Mouse (Mus musculus) gastrocnemius, adult 2 months (tissue): ENCODE results near the gene Nlrc5. TPM values are rescaled to one million over a fixed set of nuclear protein-coding genes. Genes with fewer than 3 reads are reported as not detected.

Experiments
- DNase-seq: peaks from one replicate; pipeline ENCODE4 v3.0.0; 2022
- H3K27ac ChIP-seq: fragments of 200-600 bp; 2 replicates; pipeline ENCODE4 v1.8.1; 2022; ENCODE audit warnings: mild to moderate bottlenecking
- H3K4me3 ChIP-seq: fragments of 200-600 bp; 2 replicates; pipeline ENCODE4 v1.8.1; 2022; ENCODE audit warnings: mild to moderate bottlenecking, moderate library complexity
- CTCF ChIP-seq: fragments of 200-600 bp; IDR thresholded peaks from 2 replicates; pipeline ENCODE4 v1.8.1; 2022; ENCODE audit warnings: antibody characterized with exemption, mild to moderate bottlenecking, moderate library complexity
- intact Hi-C: fragments of 180-260 bp; cut with DNase I; formaldehyde crosslinking; loops from one replicate; pipeline ENCODE4 v1.15.1; 2025
- long read RNA-seq, 2 experiments: library from polyadenylated mRNA; stranded (forward); transcript quantifications; one replicate each; pipeline ENCODE4 v2.0.0; 2021
- total RNA-seq, 2 experiments: library from RNA; stranded (reverse); gene quantifications; 2 replicates each; pipeline ENCODE4 v1.2.3; 2021

The Nlrc5 gene
- 1 to 10 TPM in 1 of 2 experiments, under 1 TPM in 1; 0.43 to 1.1 TPM for total RNA-seq
- long read RNA-seq, experiment 1: 0 reads
- long read RNA-seq, experiment 2, full-length matches to known transcripts: 1 of 1 reads
- long read RNA-seq, experiment 2, partial matches to known transcripts: 0 of 1 reads
- long read RNA-seq, experiment 2, other reads (novel, unspliced or antisense): 0 of 1 reads

DNA sequence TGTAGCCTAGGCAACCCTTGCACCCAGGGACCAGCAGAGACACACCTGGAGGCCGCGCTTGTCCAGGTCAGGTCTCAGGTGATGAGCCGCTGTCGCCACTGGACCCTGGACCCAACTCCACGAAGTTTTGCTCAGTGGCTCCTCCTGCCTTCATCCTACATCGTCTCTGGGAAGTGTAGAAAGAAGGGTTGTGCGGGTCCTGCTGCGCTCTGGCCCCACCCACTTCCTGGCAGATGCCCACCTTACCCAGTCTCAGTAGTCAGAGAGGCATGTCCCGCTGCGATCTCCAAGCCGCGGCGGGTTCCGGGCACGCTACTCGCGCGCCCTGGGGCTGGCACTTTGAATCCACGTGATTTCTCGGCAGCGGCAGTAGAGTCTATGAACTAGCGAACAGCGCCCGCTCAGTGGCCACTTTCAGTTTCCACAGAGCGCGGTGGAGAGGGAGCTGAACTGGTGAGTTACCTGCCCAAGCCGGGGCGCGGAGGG is at the start of gene Nlrc5:
Gene Nlrc5, plus strand, starts transcription at position 376 of the 486 bp plus-strand sequence.
- intact Hi-C loops: no loop called here
- Histone ChIP-seq H3K27ac (peak within 1 kb of the TSS; percentile 67), H3K4me3 (peak within 1 kb of the TSS; percentile 78)
- peak; percentile 82 for DNase-seq
- TF ChIP-seq CTCF: peak; percentile 37

DNA sequence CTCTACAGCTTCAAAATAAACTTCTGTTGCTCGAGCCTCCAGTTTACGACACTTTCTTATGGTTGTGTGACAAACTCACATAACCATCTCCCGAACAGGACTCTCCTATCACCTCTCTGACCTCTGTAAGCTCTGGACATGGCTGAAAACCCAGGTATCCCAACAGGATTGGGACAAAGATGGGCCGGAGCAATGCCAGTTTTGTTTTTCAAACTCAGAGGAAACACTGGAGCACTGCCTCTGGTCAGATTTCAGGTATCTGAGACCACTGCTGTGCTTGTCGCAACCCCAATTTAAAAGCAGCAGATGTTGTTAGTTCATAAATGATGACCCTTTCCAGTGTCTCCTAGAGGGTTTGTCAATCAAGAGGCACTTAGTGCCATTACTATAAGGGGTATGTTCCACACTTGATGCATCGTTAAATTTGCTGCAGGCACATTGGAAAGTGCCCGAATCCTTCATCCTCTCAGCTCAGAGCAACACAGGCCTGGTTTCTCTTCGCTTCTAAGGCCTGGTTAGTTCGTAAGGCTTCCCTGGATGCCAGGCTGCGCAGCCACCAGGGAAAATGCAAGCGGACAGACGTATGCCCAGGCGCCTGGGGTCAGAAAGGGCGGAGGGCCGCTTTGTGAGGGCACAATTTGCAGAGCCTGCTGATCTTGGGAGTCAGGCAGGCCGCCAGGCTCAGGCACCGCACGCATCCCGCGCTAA is 48.5 kb upstream of the Nlrc5 start:
- H3K27ac ChIP-seq: peak overlapping the region; percentile 96
- peak overlapping the region; percentile 77 for H3K4me3 ChIP-seq
- no peak for TF ChIP-seq CTCF
- intact Hi-C loops: loop anchor here (2.0 kb wide), 1 partner anchor 21 kb away; no protein-coding TSS in a partner anchor
- DNase-seq: peak; percentile 35

DNA sequence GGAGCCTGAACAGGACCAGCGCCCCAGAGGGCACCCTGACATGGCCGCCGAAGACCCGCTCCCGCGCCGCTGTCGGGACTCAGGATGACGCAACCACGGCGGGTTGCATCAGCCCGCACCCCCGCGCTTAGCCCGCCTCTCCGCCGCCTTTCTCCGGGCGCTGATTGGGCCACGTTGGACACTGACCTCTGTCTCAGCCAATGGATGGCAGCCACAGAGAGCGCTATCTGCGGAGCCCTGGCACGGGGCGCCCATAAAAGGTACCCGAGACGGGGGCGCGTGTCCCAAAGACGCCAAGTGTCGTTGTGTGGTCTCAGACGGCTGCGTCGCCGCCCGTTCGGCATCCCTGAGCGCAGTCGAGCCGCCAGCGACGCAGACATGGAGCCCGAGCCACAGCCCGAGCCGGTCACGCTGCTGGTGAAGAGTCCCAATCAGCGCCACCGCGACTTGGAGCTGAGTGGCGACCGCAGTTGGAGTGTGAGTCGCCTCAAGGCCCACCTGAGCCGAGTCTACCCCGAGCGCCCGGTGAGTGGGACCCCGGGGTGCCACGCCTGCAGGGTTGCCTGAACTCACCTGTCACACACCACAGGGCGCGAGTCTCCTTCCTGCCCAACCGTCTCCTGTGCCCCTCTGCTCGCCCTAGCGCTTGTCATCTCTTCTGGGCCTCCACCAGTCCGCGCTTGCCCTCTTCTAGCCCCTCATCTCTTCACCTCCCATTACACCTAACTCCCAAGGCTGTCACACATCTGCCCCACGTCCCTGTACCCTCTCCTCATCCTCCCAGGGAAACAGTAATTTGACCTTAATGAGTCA is 47.7 kb upstream of the Nlrc5 start, which contains the start of gene Herpud1:
Gene Herpud1, plus strand, starts transcription at position 225 of the 813 bp plus-strand sequence.
- intact Hi-C loops: no loop called here
- peak within 1 kb of the TSS; percentile 77 for H3K4me3 ChIP-seq
- no peak for TF ChIP-seq CTCF
- DNase-seq: peak; percentile 99
- peak within 1 kb of the TSS; percentile 96 for H3K27ac ChIP-seq

DNA sequence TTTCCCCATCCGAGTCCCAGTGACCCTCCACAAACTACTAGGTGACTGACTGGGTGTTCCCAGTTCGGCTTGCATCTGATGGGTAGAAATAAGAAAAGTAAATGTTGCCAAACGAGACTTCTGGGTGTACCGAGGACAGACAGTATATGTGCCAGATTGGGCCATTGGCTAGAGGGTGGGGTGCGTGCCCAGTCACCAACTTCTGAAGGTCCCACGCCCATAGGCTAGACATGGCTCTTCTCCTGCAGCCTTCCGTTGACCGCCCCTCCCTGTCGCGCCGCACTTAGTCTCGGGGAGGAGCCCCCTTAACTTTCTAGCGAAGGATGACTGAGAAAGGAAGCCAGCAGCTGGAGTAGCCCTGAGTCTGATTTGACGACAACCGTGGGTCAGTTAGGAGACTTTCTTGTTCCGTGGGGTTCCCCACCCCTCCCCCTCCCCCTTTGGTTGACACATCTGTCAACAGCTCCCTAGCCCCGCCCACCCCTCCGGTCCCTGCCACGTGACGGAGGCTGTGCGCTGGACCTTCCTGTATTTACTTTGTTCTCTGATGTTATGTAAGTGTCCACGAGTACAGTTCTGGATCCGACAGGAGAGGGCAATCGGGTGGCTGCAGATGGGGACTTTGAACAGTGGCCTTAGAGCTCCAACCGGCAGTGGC is 47.0 kb upstream of the Nlrc5 start:
- H3K4me3 ChIP-seq: peak overlapping the region; percentile 77
- intact Hi-C loops: no loop called here
- peak; percentile 91 for DNase-seq
- no peak for TF ChIP-seq CTCF
- peak overlapping the region; percentile 96 for H3K27ac ChIP-seq

DNA sequence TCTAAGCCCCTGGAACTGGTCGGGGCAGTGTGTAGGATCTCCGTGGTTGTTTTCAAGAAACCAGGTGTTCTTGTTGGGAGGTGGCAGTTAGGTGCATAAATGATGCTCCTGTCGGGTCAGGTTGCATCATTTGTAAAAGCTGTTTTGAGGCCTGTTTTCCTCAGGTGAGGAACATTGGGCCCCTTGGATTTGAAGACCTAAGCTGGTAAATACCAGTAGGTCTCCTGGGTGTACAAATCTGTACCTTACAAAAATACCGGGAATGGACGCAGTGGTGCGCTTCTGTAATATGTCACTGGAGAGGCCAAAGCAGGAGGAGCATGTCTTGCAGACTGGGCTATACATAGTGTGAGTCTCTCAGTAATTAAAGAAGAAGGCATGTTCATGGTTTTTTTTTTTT is 46.4 kb upstream of the Nlrc5 start:
- H3K27ac ChIP-seq: peak overlapping the region; percentile 96
- intact Hi-C loops: no loop called here
- no peak for DNase-seq
- H3K4me3 ChIP-seq: peak overlapping the region; percentile 77
- TF ChIP-seq CTCF: no peak

DNA sequence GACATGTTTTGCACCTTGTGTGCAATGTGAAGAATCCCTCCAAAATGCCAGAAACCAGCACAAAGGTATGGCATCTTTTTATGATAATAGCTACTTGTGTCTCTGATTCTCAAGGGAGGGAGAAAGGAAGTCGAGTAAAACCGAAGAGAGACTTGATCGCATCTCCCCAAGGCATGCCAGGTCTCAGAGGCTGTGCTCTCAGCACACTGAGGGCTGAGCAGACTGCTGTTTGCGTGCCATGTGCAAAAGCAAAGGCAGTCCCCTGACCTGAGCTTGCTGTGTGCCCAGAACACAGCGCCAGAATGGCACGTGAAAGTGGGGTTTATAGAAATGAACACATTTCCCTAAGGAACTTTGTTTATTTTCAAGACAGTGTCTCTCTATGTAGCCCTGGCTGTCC is 44.6 kb upstream of the Nlrc5 start:
- no peak for DNase-seq
- Histone ChIP-seq H3K4me3 (peak overlapping the region; percentile 30; the same call in 1 of the 2 replicates), H3K27ac (no peak overlapping the region; the same call in 1 of the 2 replicates)
- intact Hi-C loops: no loop called here
- no peak for TF ChIP-seq CTCF

DNA sequence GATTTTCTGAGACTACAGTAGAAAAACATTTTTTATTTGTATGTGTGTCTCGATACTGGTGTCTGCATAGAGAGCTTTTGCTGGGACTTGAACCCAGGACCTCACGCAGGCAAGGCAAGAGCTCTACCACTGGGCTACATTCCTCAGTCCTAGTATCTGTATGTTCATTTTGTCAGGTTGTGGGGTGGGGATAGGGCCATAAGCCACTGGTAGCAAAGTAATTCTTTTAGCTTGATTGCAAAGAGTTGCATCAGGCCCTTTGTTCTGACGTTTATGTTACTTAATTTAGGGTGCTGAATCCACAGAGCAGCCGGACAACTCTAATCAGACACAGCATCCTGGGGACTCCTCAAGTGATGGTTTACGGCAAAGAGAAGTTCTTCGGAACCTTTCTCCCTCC is 43.7 kb upstream of the Nlrc5 start:
- Histone ChIP-seq H3K27ac (no peak overlapping the region), H3K4me3 (no peak overlapping the region)
- no peak for DNase-seq
- no peak for TF ChIP-seq CTCF
- intact Hi-C loops: no loop called here

DNA sequence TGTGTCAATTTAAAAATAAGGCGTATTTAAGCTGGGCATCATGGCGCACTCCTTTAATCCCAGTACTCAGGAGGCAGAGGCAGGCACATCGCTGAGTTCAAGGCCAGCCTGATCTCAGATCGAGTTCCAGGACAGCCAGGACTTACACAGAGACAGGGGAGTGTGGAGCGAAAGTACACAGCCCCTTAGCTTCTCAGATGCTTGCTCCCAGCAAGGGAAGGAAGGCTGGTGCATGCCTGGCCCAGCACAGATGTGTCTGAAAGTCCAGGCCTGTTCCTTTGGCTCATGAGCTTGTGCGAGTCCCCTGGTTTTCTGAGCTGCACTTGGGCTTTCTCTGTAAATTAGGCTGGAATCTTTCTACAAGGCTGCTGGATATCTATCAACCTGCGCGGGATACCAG is 43.2 kb upstream of the Nlrc5 start:
- Histone ChIP-seq H3K27ac (no peak overlapping the region), H3K4me3 (no peak overlapping the region)
- no peak for TF ChIP-seq CTCF
- DNase-seq: no peak
- intact Hi-C loops: no loop called here

DNA sequence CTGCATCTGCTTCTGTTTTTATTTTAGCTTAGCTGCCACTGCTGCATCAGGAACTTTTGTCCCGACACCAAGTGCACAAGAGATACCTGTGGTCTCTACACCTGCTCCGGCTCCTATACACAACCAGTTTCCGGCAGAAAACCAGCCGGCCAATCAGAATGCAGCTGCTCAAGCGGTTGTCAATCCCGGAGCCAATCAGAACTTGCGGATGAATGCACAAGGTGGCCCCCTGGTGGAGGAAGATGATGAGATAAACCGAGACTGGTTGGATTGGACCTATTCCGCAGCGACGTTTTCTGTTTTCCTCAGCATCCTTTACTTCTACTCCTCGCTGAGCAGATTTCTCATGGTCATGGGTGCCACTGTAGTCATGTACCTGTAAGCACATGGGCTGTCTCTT is 42.0 kb upstream of the Nlrc5 start:
- peak; percentile 63 for TF ChIP-seq CTCF

DNA sequence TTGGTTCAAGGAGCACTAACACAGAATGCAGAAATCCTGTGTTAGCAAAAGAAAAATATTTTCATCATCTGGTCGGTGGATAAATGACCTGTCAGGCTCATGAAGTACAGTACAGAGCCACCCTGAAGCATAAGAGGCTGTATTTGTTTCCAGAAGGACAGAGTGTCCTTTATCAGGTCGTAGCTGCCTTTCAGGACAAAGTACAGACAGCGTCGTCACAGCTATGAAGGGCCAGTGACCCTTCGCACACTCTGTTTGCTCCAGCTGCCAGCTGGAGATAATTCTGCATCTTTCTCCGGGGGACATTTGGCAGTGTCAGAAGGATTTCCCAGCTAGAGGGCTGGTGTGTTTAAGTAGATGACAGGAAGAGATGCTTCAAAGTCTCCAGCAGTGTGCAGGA is 41.5 kb upstream of the Nlrc5 start:
- Histone ChIP-seq H3K27ac (no peak overlapping the region), H3K4me3 (no peak overlapping the region)
- intact Hi-C loops: no loop called here
- no peak for DNase-seq
- no peak for TF ChIP-seq CTCF

More for the DNA sequence above, 42.0 kb upstream of the Nlrc5 start:
- intact Hi-C loops: no loop called here
- H3K4me3 ChIP-seq: no peak overlapping the region
- peak; percentile 72 for DNase-seq
- H3K27ac ChIP-seq: no peak overlapping the region

DNA sequence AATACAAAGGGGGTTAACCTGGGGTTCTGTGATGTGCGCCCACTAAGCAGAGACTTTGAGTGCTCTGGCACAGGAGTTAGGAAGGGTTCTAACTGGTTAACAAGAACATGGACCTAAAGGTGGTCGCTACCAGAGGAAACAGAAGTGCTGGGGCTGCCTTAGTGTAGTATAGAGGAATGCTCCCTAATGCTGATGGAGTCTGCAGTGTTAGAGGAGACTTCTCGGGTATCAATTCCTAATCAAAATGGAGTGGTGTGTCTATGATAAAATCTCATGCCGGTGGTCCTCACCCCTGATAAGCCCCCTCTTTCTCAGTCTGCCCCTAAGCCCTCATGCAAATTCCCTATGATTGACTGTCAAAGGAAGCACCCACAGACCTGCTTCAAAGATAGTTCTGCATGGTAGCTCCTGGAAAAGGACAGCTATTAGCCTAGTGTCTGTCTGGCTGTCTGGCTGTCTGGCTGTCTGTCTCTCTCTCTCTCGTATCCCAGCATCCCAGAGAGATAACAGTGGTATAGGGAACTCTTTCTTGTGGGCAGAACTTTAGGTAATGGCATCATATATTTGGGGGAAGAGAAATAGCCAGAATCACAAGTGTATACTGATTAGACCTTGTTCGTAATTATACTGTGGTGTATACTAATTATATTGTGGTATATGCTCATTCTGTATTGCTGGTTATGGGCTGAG is 38.2 kb upstream of the Nlrc5 start:
- intact Hi-C loops: loop anchor here (5.0 kb wide), 1 partner anchor 119 kb away; no protein-coding TSS in a partner anchor
- no peak overlapping the region for H3K27ac ChIP-seq
- H3K4me3 ChIP-seq: no peak overlapping the region
- no peak for TF ChIP-seq CTCF
- no peak for DNase-seq
